Mouse (Mus musculus): ENCODE measurements around the gene Tmem69. TPM values are rescaled to one million over a fixed set of nuclear protein-coding genes. Genes with fewer than 3 reads are reported as not detected.
A peak's percentile ranks its signal among the peaks of the same experiment; 100 is the strongest.

Tmem69 gene
- 23.0 and 23.5 TPM in 2 replicates for polyA plus RNA-seq (2014; fragmentation: Nextera tagmentation; extraction: Ambion mirVana)

DNA sequence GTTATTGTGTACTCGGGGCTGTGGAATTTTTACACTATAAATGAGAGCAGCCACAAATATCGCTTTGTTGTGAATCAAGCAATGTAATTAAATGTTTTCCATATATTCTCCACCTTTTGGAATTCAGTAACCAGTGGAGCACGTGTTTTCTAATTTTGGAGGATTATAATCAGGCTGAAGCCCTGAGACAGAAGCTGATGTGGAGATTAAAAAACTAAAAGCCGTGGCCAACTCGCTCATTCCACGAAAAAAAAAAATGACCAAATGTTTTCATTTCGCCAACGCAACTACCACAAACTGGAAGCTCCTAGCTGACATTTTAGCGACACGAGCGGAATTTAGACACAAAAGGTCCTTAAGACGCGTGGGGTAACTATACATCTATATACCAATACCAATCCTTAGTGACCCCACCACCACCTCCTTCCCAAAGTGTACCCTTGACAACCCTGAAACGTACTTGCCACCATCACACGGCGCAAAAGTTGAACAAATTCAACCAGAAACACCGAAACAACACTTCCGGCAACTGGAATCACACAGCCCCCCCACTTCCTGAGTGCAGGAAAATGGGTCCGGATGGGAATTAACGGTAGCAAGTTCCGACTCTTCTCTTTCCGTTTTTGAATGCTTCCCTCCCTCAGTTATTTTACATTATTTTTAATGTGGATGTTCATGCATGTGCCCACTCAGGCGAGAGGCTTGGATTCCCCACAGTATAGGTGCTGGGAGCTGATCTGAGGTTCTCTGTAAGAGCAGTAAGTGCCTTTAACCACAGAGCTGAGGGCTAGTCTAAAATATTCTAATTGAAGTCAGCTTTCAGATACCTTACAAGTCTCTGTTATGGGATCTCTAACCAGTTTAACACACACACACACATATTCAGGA lies at the start of gene Tmem69:
Tmem69 (minus strand) TSS at position 524 of the 888 bp plus-strand sequence.
- no peak for ATAC-seq (ENCODE audit: low read depth)
- WGBS = 7% methylated on average over 23 of the region's 23 CpGs
- Histone ChIP-seq H3K36me3 (ENCODE audit: control insufficient read depth, insufficient read depth, low read length) (peaks cover 17% of the 10 kb centered on the region), H3K4me1 (ENCODE audit: control insufficient read depth, insufficient read depth, low read length) (peaks cover 8% of the 10 kb centered on the region), H3K27ac (replicated peaks; ENCODE audit: low read depth, low read length) (peak within 1 kb of the TSS; percentile 94), H3K27me3 (replicated peaks; ENCODE audit: control insufficient read depth, insufficient read depth, low read length) (no peaks in the 10 kb centered on the region), H3K9ac (ENCODE audit: low read depth, low read length) (peak within 1 kb of the TSS; percentile 87), H3K4me2 (ENCODE audit: low read depth, low read length) (peak within 1 kb of the TSS; percentile 75), H3K9me3 (ENCODE audit: control insufficient read depth, low read length) (no peaks in the 10 kb centered on the region), H3K4me3 (ENCODE audit: low read depth, low read length) (peak within 1 kb of the TSS; percentile 94)
- DNase-seq (ENCODE audit: low spot score) = peak; percentile 89

DNA sequence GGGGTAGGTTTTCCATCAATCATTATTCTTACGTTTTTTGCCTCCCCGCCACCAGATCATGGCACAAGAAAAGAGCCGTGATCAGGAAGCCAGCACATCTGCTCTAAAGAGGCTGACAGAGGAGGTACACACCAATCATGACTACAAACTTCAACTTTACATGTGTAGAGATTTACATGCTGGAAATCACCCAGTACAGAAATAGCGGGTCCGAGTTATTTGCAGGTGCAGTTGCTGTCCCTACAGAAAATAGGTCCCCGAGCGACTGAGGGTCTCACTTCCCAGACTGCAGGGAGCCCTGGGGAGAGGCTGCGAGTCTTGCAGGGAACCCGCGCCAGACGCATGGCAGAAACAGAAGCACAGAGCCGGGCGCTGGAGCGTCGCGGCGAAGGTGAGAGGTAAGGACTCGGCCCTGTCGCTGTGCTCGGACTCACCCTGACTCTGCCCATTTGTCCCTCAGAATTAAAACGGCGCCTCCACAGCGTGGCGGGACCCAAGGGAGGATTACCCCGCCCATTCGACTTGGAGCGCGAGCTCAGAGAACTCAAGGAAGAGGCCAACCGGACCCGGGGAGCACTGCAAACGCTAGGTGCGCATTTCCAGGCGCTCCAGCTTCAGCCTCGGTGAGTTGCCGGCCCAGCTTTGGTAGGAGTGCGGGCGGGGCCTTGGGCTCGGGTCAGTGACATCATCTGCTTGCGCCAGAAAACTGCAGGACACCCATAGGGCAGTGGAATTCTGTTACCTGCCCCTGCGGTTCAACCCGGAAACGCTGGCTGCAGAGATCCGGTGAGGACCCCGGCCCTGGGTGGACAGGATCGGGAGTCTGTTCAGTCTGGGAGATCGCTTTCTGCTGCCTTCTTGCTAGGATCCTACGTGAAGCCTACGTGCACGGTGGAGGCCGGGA lies 41.5 kb upstream of the Tmem69 start:
- 1% methylated on average over 40 of the region's 50 CpGs for WGBS
- Histone ChIP-seq H3K4me3 (ENCODE audit: low read depth, low read length) (peak overlapping the region; percentile 66), H3K9ac (ENCODE audit: low read depth, low read length) (peak overlapping the region; percentile 76), H3K27me3 (replicated peaks; ENCODE audit: control insufficient read depth, insufficient read depth, low read length) (no peaks in the 10 kb centered on the region), H3K4me1 (ENCODE audit: control insufficient read depth, insufficient read depth, low read length) (peaks cover 10% of the 10 kb centered on the region; the same call in 1 of the 2 replicates), H3K9me3 (ENCODE audit: control insufficient read depth, low read length) (no peaks in the 10 kb centered on the region), H3K4me2 (ENCODE audit: low read depth, low read length) (peak overlapping the region; percentile 87), H3K27ac (replicated peaks; ENCODE audit: low read depth, low read length) (peak overlapping the region; percentile 76), H3K36me3 (ENCODE audit: control insufficient read depth, insufficient read depth, low read length) (peaks cover 50% of the 10 kb centered on the region)
- peak; percentile 95 for DNase-seq (ENCODE audit: low spot score)
- ATAC-seq (ENCODE audit: low read depth) = peak; percentile 95

DNA sequence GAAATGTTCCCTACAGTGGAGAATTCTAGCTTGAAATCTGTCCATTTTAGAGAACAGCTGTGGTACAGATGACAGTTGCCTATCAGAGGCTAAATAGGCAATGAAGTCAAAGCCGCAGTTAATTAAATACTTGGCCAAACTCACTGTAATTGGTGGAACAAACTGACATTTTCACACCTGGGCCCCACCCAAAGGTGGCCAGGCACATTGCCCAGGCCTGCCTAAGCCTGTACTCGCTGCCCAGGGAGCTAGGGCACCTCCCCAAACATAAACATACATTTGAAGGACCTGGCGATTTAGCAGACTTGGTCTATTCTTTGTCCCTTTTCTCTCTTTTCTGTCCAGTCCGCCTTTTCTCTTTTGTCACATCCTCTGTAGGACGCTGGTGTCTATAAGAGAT lies 40.6 kb upstream of the Tmem69 start, which contains the start of gene Ccdc17:
Ccdc17 (plus strand) TSS at position 276 of the 400 bp plus-strand sequence.
- H3K9me3 ChIP-seq (ENCODE audit: control insufficient read depth, low read length) = no peaks in the 10 kb centered on the region
- peak within 1 kb of the TSS; percentile 66 for H3K4me3 ChIP-seq (ENCODE audit: low read depth, low read length)
- peaks cover 10% of the 10 kb centered on the region; the same call in 1 of the 2 replicates for H3K4me1 ChIP-seq (ENCODE audit: control insufficient read depth, insufficient read depth, low read length)
- DNase-seq (ENCODE audit: low spot score) (no peak), ATAC-seq (ENCODE audit: low read depth) (no peak)
- peak within 1 kb of the TSS; percentile 76 for H3K9ac ChIP-seq (ENCODE audit: low read depth, low read length)
- peak within 1 kb of the TSS; percentile 87 for H3K4me2 ChIP-seq (ENCODE audit: low read depth, low read length)
- H3K27me3 ChIP-seq (replicated peaks; ENCODE audit: control insufficient read depth, insufficient read depth, low read length) = no peaks in the 10 kb centered on the region
- WGBS = 26% methylated on average over 5 of the region's 5 CpGs
- peak within 1 kb of the TSS; percentile 76 for H3K27ac ChIP-seq (replicated peaks; ENCODE audit: low read depth, low read length)
- H3K36me3 ChIP-seq (ENCODE audit: control insufficient read depth, insufficient read depth, low read length) = peaks cover 50% of the 10 kb centered on the region

DNA sequence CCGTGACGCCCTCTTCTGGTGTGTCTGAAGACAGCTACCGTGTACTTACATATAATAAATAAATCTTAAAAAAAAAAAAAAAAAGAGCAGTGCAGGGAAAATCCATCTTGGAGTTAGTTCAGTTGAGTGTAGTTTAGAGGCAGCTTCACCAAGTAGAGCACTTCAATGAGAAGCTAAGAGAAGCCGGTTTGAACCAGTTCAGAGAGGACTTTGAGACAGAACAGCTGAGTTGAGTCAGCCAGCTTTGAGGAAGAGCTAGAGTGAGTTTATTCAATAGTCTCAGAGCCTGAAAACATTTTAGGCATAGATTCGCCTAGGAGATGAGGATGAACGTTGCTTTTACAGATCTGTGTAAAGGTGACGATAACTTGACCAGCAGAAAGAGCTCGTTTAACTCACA lies 40.1 kb upstream of the Tmem69 start:
- no peaks in the 10 kb centered on the region for H3K27me3 ChIP-seq (replicated peaks; ENCODE audit: control insufficient read depth, insufficient read depth, low read length)
- H3K9ac ChIP-seq (ENCODE audit: low read depth, low read length) = no peak overlapping the region
- no peaks in the 10 kb centered on the region for H3K9me3 ChIP-seq (ENCODE audit: control insufficient read depth, low read length)
- DNase-seq (ENCODE audit: low spot score) (no peak), ATAC-seq (ENCODE audit: low read depth) (no peak)
- WGBS = 84% methylated on average over 8 of the region's 8 CpGs
- no peak overlapping the region for H3K4me3 ChIP-seq (ENCODE audit: low read depth, low read length)
- no peak overlapping the region for H3K27ac ChIP-seq (replicated peaks; ENCODE audit: low read depth, low read length)
- peaks cover 10% of the 10 kb centered on the region; the same call in 1 of the 2 replicates for H3K4me1 ChIP-seq (ENCODE audit: control insufficient read depth, insufficient read depth, low read length)
- H3K4me2 ChIP-seq (ENCODE audit: low read depth, low read length) = no peak overlapping the region
- peaks cover 50% of the 10 kb centered on the region for H3K36me3 ChIP-seq (ENCODE audit: control insufficient read depth, insufficient read depth, low read length)

DNA sequence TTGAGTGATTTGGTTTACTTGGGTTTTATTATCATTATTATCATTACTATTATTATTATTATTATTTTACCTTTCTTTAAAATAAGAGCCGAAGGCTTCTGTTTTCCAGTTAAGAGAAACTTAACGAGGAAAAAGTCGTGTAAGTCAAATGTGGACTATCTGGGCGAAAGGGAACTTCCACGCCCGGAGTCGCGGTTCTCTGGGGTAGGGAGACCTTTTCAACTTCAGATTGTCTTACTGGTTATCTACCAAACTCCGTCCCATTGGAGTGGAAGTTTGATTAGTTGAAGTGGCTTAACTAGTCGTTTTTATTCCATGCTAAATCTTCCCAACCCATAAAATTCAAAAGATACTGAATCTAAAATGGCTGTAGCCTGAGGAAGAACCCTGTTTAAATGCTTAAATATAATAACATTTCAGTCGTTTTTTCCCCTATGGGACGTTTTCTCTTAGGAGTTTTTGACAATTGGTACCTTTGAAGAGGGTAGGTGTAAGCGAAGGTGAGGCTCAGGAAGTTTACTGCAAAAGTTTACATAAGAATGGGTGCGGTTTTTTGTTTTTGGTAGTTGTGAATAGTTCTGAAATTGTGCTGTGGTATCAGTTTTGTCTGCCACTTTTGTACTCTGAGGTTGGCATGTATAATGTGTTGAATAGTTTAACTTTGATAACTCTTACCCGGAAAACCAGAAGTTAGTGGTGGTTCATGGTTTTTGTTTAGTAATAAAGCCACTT lies 2.6 kb upstream of the Tmem69 start:
- H3K4me1 ChIP-seq (ENCODE audit: control insufficient read depth, insufficient read depth, low read length) = peaks cover 8% of the 10 kb centered on the region
- peak overlapping the region; percentile 94 for H3K27ac ChIP-seq (replicated peaks; ENCODE audit: low read depth, low read length)
- peak overlapping the region; percentile 57 for H3K4me2 ChIP-seq (ENCODE audit: low read depth, low read length)
- no peaks in the 10 kb centered on the region for H3K9me3 ChIP-seq (ENCODE audit: control insufficient read depth, low read length)
- ATAC-seq (ENCODE audit: low read depth) (no peak), DNase-seq (ENCODE audit: low spot score) (peak; percentile 2)
- 3% methylated on average over 15 of the region's 15 CpGs for WGBS
- H3K36me3 ChIP-seq (ENCODE audit: control insufficient read depth, insufficient read depth, low read length) = peaks cover 7% of the 10 kb centered on the region
- H3K4me3 ChIP-seq (ENCODE audit: low read depth, low read length) = peak overlapping the region; percentile 94
- H3K27me3 ChIP-seq (replicated peaks; ENCODE audit: control insufficient read depth, insufficient read depth, low read length) = no peaks in the 10 kb centered on the region
- H3K9ac ChIP-seq (ENCODE audit: low read depth, low read length) = peak overlapping the region; percentile 87

DNA sequence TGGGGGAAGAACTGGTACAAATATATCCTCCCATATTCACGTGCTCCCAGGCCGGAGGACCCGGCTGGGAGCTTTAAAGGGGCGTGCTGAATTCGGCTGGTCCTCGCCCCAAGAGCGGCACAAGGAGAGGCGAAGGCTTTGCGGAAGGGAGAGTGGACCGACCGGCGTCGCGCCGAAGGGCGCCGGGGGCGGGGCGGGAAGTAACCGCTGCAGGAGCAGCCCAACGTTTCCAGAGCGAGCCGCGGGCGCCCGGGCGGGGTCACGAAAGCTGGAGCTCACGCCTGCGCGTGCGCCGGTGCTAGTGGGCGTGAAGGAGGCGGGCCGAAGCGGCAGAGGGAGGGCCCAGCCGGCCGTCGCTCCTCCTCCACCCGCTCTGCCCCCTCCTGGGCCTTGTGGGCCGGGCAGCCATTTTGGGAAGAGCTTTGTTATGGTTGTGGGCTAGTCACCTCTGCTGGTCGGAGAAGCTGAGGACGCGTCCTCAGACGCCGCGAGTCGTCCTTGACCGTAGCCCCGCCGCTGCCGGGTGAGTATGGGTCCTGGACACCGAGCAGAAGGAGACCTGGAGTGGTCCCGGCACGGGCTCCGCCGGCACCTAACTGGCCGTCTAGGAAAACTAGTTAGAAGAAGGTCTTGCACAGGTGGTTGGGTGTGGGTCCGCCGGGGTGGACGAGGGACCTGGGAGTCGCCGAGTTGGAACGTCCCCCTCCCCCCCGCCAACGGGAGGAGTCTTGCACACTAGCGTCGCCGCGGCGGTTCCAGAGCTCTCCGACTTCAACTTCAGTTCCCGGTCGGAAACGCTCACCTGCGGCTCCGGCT lies 1.8 kb upstream of the Tmem69 start, which contains the start of gene Gpbp1l1:
Gpbp1l1 (plus strand) TSS at position 353 of the 816 bp plus-strand sequence.
- Histone ChIP-seq H3K36me3 (ENCODE audit: control insufficient read depth, insufficient read depth, low read length) (peaks cover 13% of the 10 kb centered on the region), H3K4me2 (ENCODE audit: low read depth, low read length) (peak within 1 kb of the TSS; percentile 75), H3K4me3 (ENCODE audit: low read depth, low read length) (peak within 1 kb of the TSS; percentile 94), H3K9me3 (ENCODE audit: control insufficient read depth, low read length) (no peaks in the 10 kb centered on the region), H3K9ac (ENCODE audit: low read depth, low read length) (peak within 1 kb of the TSS; percentile 87), H3K4me1 (ENCODE audit: control insufficient read depth, insufficient read depth, low read length) (peaks cover 8% of the 10 kb centered on the region), H3K27ac (replicated peaks; ENCODE audit: low read depth, low read length) (peak within 1 kb of the TSS; percentile 94), H3K27me3 (replicated peaks; ENCODE audit: control insufficient read depth, insufficient read depth, low read length) (no peaks in the 10 kb centered on the region)
- DNase-seq (ENCODE audit: low spot score) = peak; percentile 97
- ATAC-seq (ENCODE audit: low read depth) = peak; percentile 96
- WGBS = under 1% methylated on average over 48 of the region's 78 CpGs

DNA sequence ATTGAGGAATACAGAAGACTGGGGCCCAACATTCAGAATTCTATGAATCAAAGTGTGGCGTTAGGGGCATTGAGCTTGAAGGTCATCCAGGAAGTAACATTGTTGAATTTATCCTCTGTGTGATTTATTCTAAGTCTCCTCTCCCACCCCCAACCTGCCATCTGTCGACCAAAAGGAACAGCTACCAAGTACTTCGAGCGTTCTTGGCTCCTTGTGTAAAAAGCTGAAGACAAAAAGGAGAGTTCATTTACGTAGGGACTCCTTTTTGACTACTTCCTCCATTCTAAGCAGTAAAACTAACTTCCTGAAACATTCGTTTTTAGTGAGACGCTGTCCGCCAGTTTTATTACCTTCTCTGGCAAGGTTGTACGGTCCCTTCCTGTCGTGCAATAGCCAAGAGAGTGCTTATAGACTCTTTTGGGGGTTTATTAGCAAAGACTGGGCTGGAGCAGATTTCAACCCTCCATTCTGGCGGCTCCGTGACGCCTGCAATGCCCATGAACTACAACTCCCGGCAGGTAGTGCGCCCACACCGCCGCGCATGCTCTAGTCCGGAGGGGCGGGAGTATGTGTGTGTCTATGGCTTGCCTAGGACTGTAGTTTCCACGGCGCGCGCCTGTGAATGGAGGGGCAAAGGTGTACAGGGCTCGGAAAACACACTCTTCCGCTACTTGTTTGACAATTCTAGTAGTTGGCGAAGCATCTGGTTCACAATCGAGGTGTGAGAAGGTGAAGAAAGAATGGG lies 997 bp upstream of the Tmem69 start:
- Histone ChIP-seq H3K4me2 (ENCODE audit: low read depth, low read length) (peak overlapping the region; percentile 75), H3K4me1 (ENCODE audit: control insufficient read depth, insufficient read depth, low read length) (peaks cover 8% of the 10 kb centered on the region), H3K27me3 (replicated peaks; ENCODE audit: control insufficient read depth, insufficient read depth, low read length) (no peaks in the 10 kb centered on the region), H3K9ac (ENCODE audit: low read depth, low read length) (peak overlapping the region; percentile 87), H3K36me3 (ENCODE audit: control insufficient read depth, insufficient read depth, low read length) (peaks cover 17% of the 10 kb centered on the region), H3K27ac (replicated peaks; ENCODE audit: low read depth, low read length) (peak overlapping the region; percentile 94), H3K9me3 (ENCODE audit: control insufficient read depth, low read length) (no peaks in the 10 kb centered on the region), H3K4me3 (ENCODE audit: low read depth, low read length) (peak overlapping the region; percentile 94)
- ATAC-seq (ENCODE audit: low read depth) (peak; percentile 96), DNase-seq (ENCODE audit: low spot score) (peak; percentile 98)
- under 1% methylated on average over 28 of the region's 28 CpGs for WGBS
